Mouse (Mus musculus): Measurements from ENCODE around the gene Gga1. TPM values are rescaled to one million over a fixed set of nuclear protein-coding genes. Genes with fewer than 3 reads are reported as not detected.

Gene Gga1
- 25.8 and 55.3 TPM in 2 replicates for polyA plus RNA-seq (2011; ENCODE audit: insufficient read depth, insufficient read length, low replicate concordance, missing spikeins)

GRCm38 (mm10) chr15:78876991-78877809, at the start of gene Gga1:
Gene Gga1 (plus strand): TSS chr15:78877190.
- TF ChIP-seq POLR2A (IDR thresholded peaks at IDR 0.05; ENCODE audit: borderline replicate concordance, control insufficient read depth, low read depth, low read length) (peak; percentile 53; the same call in 1 of the 2 replicates), CTCF (IDR thresholded peaks at IDR 0.05; ENCODE audit: control insufficient read depth, insufficient read depth, low read length) (no peak; the same call in 1 of the 2 replicates)
- no peaks in the 10 kb centered on the region; the same call in 1 of the 2 replicates for H3K4me1 ChIP-seq (ENCODE audit: control insufficient read depth, insufficient read depth, low read length)
- WGBS = under 1% methylated on average over 82 of the region's 95 CpGs
- peak within 1 kb of the TSS; percentile 98 for H3K27ac ChIP-seq (ENCODE audit: control insufficient read depth, insufficient read depth, low read depth, low read length, poor library complexity)
- peak within 1 kb of the TSS; percentile 56 for H3K4me3 ChIP-seq (replicated peaks; ENCODE audit: control insufficient read depth, low read depth, low read length)

- no peaks in the 10 kb centered on the region for H3K4me1 ChIP-seq (ENCODE audit: control insufficient read depth, insufficient read depth, low read length)
- no peak overlapping the region for H3K27ac ChIP-seq (ENCODE audit: control insufficient read depth, insufficient read depth, low read depth, low read length, poor library complexity)
- TF ChIP-seq CTCF (IDR thresholded peaks at IDR 0.05; ENCODE audit: control insufficient read depth, insufficient read depth, low read length) (0 out of 2 replicates have a peak, but pooled peaks have one; percentile 7), POLR2A (IDR thresholded peaks at IDR 0.05; ENCODE audit: borderline replicate concordance, control insufficient read depth, low read depth, low read length) (no peak)
- H3K4me3 ChIP-seq (replicated peaks; ENCODE audit: control insufficient read depth, low read depth, low read length) = no peak overlapping the region
- WGBS = 9% methylated on average over 5 of the region's 5 CpGs
Measured at GRCm38 (mm10) chr15:78828315-78828714, 48.7 kb upstream of the Gga1 start.

- Histone ChIP-seq H3K4me1 (ENCODE audit: control insufficient read depth, insufficient read depth, low read length) (no peaks in the 10 kb centered on the region), H3K27ac (ENCODE audit: control insufficient read depth, insufficient read depth, low read depth, low read length, poor library complexity) (no peak overlapping the region), H3K4me3 (replicated peaks; ENCODE audit: control insufficient read depth, low read depth, low read length) (no peak overlapping the region)
- TF ChIP-seq CTCF (IDR thresholded peaks at IDR 0.05; ENCODE audit: control insufficient read depth, insufficient read depth, low read length) (no peak), POLR2A (IDR thresholded peaks at IDR 0.05; ENCODE audit: borderline replicate concordance, control insufficient read depth, low read depth, low read length) (no peak)
- 72% methylated on average over 1 of the region's 1 CpGs for WGBS
Measured at GRCm38 (mm10) chr15:78829636-78830035, 47.4 kb upstream of the Gga1 start.

- TF ChIP-seq POLR2A (IDR thresholded peaks at IDR 0.05; ENCODE audit: borderline replicate concordance, control insufficient read depth, low read depth, low read length) (no peak), CTCF (IDR thresholded peaks at IDR 0.05; ENCODE audit: control insufficient read depth, insufficient read depth, low read length) (no peak)
- 77% methylated on average over 10 of the region's 10 CpGs for WGBS
- Histone ChIP-seq H3K27ac (ENCODE audit: control insufficient read depth, insufficient read depth, low read depth, low read length, poor library complexity) (no peak overlapping the region), H3K4me3 (replicated peaks; ENCODE audit: control insufficient read depth, low read depth, low read length) (no peak overlapping the region), H3K4me1 (ENCODE audit: control insufficient read depth, insufficient read depth, low read length) (no peaks in the 10 kb centered on the region)
Measured at GRCm38 (mm10) chr15:78830742-78831719, 46.0 kb upstream of the Gga1 start.

- 83% methylated on average over 19 of the region's 19 CpGs for WGBS
- no peak for TF ChIP-seq CTCF (IDR thresholded peaks at IDR 0.05; ENCODE audit: control insufficient read depth, insufficient read depth, low read length)
- TF ChIP-seq POLR2A (IDR thresholded peaks at IDR 0.05; ENCODE audit: borderline replicate concordance, control insufficient read depth, low read depth, low read length) = no peak
- no peaks in the 10 kb centered on the region for H3K4me1 ChIP-seq (ENCODE audit: control insufficient read depth, insufficient read depth, low read length)
- H3K4me3 ChIP-seq (replicated peaks; ENCODE audit: control insufficient read depth, low read depth, low read length) = no peak overlapping the region
- no peak overlapping the region for H3K27ac ChIP-seq (ENCODE audit: control insufficient read depth, insufficient read depth, low read depth, low read length, poor library complexity)
Measured at GRCm38 (mm10) chr15:78831720-78832657, 45.0 kb upstream of the Gga1 start.

- Histone ChIP-seq H3K4me1 (ENCODE audit: control insufficient read depth, insufficient read depth, low read length) (no peaks in the 10 kb centered on the region), H3K4me3 (replicated peaks; ENCODE audit: control insufficient read depth, low read depth, low read length) (no peak overlapping the region), H3K27ac (ENCODE audit: control insufficient read depth, insufficient read depth, low read depth, low read length, poor library complexity) (no peak overlapping the region)
- WGBS = 85% methylated on average over 14 of the region's 14 CpGs
- TF ChIP-seq CTCF (IDR thresholded peaks at IDR 0.05; ENCODE audit: control insufficient read depth, insufficient read depth, low read length) = no peak
- no peak for TF ChIP-seq POLR2A (IDR thresholded peaks at IDR 0.05; ENCODE audit: borderline replicate concordance, control insufficient read depth, low read depth, low read length)
Measured at GRCm38 (mm10) chr15:78832701-78833123, 44.3 kb upstream of the Gga1 start.

- WGBS = 74% methylated on average over 3 of the region's 3 CpGs
- no peak overlapping the region for H3K27ac ChIP-seq (ENCODE audit: control insufficient read depth, insufficient read depth, low read depth, low read length, poor library complexity)
- TF ChIP-seq POLR2A (IDR thresholded peaks at IDR 0.05; ENCODE audit: borderline replicate concordance, control insufficient read depth, low read depth, low read length) (no peak), CTCF (IDR thresholded peaks at IDR 0.05; ENCODE audit: control insufficient read depth, insufficient read depth, low read length) (no peak)
- H3K4me3 ChIP-seq (replicated peaks; ENCODE audit: control insufficient read depth, low read depth, low read length) = no peak overlapping the region
- H3K4me1 ChIP-seq (ENCODE audit: control insufficient read depth, insufficient read depth, low read length) = no peaks in the 10 kb centered on the region
Measured at GRCm38 (mm10) chr15:78833582-78833981, 43.4 kb upstream of the Gga1 start.
